Mouse (Mus musculus) adrenal gland, postnatal 36 days (tissue): Measurements from ENCODE around the gene Efna3. TPM values are rescaled to one million over a fixed set of nuclear protein-coding genes. Genes with fewer than 3 reads are reported as not detected.
A peak's percentile ranks its signal among the peaks of the same experiment; 100 is the strongest.

Source experiments
- DNase-seq, 2 experiments: peaks; one replicate each; pipeline ENCODE4 v3.0.0; 2021; ENCODE audit warnings: mixed read lengths in 1 of 2
- long read RNA-seq, 2 experiments: library from polyadenylated mRNA; stranded (forward); transcript quantifications; one replicate each; pipeline ENCODE4 v2.0.0; 2021; ENCODE audit warnings: borderline sequencing depth in 2 of 2
- total RNA-seq, 2 experiments: library from RNA; stranded (reverse); gene quantifications; 2 replicates each; pipeline ENCODE4 v1.2.3; 2021

Efna3 gene
- total RNA-seq, result under 1 TPM; 0.23 to 0.53 TPM
- long read RNA-seq, experiment 1, result 0 reads
- long read RNA-seq, experiment 2, partial matches to known transcripts, result 0 of 1 reads
- long read RNA-seq, experiment 2, other reads (novel, unspliced or antisense), result 0 of 1 reads

DNA sequence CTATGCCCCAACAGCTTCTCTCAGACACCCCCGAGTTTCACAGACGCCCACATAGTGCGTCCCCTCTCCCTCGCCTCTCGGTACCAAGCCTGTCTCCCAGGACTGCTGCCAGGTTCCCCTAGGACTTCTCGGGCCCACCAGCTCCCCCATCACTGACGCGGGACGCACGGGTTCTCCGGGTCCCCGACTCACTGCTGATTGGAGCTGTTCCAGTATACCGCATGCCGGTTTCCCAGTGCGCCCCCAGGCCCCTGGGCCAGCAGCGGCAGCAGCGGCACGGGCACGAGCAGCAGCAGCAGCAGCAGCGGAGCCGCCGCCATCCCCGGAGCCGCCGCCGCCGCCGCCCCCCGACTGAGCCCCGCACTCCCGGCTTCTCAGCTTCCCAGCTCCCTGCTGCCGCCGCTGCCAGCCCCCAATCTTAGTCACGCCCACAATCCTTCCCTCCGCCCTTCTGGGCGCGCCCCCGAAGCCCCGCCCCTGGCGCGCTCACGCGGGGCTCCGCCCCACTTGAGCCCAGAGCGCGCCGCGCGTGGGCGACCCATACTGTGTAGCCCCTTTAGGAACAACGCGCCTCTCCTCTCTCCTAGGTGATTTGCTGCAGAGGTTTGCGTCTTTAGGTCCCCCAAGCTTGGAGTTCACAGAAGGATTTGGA is at the start of gene Efna3:
Efna3 (minus strand) TSS at position 452 of the 652 bp plus-strand sequence.
- peak; percentile 85 to 86 for DNase-seq

DNA sequence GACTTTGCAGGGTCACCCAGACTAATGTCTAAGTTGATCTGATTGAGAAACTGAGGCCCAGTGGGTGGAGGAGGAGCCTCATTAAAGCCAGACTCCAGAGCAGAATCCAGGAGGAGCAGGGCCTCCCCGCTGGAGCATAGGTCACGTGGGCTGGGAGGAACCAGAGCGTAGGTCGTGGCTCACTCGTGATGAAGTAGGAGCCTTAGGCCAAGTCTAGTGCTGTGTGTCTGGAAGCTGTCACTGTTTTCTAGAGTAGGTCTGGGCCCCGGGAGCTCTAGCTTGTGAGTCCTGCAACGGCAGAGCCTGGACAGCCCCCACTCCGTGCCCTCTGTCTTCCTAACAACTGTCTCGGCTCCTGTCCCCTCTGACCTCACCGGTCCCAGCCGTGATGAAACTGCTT is 44.6 kb upstream of the Efna3 start:
- DNase-seq, result no peak

DNA sequence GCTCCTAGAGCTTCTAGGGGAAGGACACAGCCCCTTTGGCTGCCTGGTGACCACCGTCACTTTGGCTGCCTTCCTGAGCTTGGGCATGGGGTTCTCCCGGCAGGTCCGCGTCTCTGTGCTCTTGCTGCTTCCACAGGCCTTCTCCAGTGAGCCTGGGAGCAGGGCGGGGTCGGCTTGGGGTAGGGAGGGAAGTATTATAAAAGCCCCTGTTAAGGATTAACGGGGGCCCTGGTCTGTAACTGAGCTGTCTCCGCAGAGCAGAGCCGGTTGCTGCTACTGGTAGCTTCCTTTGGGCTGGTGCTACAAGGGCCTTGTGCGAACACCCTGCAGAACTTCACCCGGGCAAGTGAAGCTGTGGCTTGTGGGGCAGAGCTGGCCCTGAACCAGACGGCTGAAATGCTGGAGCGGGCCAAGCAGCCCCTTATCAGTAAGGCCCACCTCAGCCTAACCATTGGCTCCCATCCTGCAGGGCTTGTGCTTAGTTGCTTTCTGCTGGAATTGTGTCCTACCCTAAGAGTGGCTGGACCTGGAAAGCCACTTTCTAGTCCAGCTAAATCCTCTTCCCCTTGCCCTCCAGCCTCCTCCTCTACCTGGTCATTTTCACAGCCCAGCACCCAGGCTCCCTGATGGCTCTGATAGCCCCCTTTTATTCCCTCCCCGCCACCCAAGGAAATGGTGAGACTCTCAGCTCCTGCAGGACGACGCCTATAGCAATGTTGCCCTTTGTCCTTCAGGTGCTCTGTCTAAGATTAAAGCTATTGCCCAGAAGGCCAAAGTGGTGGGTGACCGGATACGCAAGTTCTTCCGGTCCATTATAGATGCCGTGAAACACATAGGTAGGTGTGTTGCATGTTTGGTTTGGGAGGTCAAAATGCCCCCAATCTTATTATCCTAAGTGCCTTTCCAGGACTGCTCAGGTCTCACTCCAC is 43.0 kb upstream of the Efna3 start:
- DNase-seq, result no peak

DNA sequence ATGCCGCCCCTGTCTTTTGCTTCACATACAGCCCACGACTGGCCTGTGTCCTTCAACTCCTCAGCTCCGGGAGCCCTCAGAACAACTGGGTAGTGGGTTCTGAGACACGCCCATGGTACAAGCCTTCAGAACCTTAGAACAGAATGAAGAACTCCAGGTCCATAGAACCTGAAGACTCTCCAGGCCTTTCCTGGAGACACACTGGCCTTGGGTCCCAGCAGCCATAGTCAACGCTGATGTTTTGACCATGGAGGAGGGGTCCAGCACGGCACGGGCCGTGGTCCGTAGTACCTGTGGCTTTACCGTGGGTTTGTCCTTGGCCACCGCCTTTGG is 42.4 kb upstream of the Efna3 start, which contains the start of gene Dcst1:
Dcst1 (minus strand) TSS at position 101 of the 333 bp plus-strand sequence.
- no peak for DNase-seq

DNA sequence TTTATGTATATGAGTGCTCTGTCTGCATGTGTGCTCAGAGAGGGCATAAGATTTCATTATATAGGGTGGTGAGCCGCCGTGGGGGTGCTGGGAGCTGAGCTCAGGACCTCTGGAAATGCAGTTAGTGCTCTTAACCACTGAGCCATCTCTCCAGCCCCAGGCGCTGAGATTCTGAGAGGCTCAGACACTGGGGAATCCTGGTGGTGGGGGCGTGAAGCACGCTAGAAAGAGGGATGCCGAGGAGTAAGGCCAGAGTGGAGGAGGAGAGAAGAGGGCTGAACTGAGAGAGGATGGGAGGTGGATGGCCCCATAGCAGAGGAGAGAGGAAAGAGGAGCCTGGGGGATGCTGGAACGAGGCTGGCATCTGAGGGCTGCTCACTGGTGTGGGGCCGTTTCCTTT is 41.9 kb upstream of the Efna3 start:
- no peak for DNase-seq

DNA sequence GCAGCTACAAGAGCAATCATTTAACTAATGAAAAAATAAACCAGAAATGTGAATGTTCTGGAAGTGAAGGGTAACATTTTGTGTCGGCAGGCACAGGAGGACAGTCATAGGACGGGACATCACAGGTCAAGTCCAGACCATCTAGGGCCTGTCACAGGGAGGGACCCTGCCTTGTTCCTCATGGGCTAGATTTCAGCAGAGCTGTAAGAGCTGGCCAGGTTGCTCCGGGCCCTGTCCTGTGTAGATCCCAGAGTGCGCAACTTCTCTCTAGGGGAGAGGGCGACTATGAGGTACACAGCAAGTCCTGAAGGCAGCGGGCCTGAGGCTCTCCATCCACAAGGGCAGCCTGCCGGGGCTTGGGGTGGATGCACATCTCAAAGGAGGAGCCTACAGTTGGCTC is 38.9 kb upstream of the Efna3 start, which contains the start of gene Dcst2:
Dcst2 (plus strand) TSS at position 301 of the 400 bp plus-strand sequence.
- no peak for DNase-seq

DNA sequence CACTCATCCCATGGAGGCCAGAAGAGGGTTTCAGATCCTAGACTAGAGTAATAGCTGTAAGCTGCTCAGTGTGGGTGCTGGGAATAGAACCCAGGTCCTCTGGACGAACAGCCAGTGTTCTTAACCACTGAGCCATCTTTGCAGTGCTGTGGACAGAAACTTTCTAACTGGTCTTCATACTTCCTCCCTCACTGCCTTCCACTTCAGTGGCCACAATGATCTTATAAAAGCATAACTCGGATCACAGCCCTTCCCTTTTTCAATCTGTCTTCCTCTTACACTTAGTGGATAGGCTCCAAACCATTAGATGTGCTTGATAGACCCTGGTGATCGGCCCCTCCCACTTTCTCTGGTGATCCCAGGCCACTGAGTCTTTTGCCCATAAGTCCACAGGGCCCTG is 37.5 kb upstream of the Efna3 start:
- no peak for DNase-seq

DNA sequence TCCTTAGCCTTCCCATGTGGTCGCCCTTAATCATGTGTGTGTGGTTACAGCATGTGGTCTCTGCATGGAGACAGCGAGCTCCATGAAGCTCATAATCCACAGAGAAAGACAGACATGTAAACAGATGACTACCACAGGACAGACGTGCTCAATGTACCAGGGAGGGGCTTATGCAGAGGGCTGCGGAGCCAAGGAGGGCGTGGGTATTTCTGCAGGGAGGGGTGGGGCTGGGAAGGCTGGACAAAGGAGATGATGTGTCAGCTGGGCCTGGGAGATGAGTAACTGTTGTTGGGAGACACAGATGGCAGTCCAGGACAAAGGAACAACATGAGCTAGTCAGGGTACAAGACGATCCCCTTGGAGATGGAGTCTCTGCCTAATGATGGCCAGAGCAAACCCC is 36.9 kb upstream of the Efna3 start:
- DNase-seq, result peak in 1 of 2 experiments; percentile 39

DNA sequence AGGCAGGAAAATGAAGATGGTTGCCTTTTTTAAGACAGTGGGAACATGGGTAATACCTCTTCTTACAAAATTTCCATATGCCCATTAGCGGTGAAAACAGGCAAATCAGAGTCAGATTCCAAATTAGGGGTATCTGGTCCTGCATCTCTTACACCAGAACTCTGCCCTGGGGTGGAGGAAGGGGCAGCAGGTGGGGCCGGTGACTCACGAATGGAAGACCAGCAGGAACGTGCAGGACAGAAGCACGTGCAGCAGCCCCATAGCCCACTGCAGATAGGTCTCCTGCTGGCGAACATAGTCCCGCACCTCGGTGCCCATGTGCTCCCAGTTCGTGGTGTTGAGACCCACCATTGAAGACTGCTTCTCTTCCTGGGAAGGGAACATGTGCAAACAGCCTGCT is 33.3 kb upstream of the Efna3 start:
- no peak for DNase-seq

DNA sequence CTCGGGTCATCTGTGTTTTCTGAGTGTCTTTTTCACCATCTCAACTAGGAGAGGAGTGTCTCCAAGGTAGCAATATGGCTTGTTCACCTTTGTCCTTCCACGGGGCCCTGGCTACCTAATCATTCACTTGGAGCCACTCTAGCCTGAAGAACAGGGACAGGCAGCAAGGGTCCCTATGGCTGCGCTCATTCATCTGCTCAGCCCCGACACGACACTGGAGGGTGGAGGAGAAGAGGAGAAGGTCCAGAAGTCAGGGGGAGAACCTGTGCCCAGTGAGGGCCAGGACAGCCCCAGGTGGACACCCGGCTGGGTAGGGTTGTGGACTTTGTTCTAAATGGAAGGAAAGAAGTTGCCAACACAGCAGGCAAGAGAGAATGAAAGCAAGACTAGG is 32.7 kb upstream of the Efna3 start:
- no peak for DNase-seq

DNA sequence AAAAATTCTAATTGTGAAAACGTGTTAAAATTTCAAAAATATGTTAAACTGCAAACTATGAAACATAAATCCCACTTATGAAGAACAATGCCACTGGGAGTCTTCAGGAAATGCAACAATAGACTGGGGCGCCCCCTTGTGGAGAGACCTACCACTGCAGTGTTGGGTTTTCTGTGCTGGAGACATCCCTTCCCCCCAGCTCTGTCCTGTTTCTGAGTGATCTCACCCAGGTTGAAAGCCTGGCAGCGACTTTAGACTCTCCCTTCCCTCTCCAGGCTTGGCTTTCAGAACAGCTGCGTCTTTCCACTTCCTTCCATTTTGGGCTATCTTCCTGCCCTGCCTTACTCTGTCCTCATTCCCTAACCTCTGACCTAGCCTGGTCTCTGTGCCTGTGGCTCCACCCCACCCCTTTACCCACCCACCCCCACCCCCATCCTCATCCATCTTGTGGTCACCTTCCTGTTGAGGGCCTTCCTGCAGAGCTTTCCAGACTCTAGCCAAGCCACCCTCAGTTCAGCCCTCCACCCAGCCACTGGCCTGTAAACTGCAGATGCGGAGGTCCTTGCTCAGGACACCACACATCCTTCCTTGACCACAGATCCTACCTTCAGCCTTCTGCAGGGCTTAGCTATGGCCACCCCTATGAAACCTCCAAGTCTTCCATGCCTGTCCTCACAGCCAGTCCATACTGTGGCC is 32.2 kb upstream of the Efna3 start:
- DNase-seq, result peak; percentile 90 to 93

DNA sequence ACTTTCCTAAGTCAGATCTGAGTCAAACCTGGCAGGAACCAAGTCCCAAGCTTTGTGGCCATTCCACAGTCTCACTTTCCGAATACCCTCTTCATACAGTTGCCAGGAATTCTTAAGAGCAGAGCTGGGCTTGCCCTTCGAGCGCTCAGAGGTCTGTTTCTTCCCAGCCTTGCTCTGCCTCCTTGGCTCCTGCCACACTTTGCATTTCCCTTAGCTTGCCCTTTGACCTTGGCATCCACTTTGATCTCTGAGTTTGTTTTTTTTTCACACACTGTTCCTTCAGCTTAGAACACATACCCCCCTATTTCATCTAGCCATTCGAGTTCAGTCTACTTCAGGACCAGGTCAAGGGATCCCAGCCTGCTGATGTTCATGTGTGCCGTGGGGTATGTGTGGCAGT is 28.5 kb upstream of the Efna3 start:
- no peak for DNase-seq

DNA sequence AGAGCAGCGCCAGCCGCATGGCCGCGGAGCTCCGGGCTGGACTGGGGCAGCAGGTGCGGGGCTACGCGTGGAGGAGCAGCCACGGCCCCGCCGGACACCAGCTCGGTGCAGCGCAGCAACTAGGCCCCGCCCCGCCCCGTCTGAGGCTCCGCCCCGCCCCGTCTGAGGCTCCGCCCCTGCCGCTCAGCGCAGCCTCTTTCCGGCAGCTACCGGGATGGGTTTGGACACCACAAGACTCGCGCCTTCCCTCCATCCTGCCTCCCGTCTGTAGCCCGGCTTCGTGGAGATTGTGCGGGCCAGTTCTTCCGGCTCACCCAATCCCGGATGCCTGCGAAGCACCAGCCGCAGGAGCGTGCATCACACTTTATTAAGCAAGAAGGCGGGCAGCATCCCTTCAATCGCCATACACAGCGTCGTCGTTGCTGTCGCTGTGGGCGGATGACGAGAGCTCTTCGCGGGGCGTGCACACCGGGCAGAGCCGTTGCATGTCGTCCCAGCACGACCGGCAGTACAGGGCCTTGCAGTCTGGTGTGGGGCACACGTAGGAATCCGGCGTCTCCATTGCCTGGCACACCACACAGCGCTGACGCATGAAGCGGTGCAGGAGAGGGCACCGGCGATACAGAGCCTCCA is 27.2 kb upstream of the Efna3 start, which contains the start of gene Adam15:
Adam15 (minus strand) TSS at position 128 of the 633 bp plus-strand sequence.
- DNase-seq, result peak; percentile 93 to 95

DNA sequence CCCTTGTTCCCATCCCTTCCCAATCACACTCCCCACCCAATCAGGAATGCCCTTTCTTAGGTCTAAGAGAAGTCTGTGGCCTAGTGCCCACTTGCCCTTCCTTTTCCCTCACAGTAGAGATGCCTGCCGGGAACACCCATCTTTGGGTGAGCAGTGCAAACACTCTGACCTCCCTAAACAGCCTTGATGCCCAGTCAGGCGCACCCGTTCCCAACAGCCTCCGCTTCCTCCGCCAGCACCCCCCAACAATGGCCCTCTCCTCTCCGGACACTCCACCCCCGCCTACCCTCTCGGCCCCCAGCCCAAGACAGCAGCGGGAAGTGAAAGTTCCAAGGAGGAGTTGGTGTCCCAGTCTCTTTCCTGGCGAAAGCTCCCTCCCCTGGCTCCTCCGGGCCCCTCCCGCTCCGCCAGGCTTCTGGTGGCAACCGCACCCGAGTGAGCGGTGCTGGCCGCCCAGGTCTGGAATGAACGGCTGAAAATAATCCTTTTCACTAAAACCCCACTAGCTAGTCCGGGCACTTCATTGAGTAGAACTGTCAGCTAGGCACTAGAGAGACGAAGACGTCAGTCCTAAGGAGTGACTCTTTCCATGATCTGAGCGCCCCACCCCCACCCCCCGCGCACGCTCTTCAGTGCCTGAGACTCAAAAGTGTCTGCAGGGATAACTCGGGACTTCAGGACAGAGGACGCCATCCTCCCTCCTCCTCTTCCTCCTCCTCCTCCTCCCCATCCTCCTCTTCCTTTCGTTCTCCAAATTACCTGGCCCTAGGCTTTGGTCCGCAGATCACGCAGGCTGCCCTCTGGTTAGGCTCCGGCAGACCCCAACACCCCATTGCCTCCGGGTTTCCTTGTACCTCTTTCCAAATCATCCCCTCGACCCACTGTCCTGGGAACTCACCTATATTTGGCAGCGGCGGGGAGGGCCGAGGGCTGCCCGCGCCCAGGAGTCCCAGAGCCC is 26.4 kb upstream of the Efna3 start:
- DNase-seq, result peak; percentile 67 to 72

DNA sequence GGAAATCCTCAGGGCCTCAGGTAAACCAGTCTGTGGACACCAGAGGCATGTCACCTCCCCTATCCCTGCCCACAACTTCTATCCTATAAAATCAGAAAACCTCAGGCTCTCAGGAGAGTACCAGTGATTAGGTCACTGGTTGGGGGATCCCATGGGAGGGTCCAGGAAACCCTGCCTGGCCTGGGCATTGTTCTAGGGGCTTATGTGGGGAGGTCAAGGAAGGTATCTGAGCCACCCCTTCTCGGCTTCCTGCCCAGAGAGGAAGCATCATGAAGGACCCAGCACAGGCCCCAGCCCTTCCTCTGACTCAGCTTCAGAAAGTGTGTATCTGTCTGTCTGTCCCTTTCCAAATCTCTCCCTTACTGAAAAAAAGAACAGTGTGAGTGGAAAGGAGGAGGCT is 25.2 kb upstream of the Efna3 start:
- peak; percentile 25 to 38 for DNase-seq

DNA sequence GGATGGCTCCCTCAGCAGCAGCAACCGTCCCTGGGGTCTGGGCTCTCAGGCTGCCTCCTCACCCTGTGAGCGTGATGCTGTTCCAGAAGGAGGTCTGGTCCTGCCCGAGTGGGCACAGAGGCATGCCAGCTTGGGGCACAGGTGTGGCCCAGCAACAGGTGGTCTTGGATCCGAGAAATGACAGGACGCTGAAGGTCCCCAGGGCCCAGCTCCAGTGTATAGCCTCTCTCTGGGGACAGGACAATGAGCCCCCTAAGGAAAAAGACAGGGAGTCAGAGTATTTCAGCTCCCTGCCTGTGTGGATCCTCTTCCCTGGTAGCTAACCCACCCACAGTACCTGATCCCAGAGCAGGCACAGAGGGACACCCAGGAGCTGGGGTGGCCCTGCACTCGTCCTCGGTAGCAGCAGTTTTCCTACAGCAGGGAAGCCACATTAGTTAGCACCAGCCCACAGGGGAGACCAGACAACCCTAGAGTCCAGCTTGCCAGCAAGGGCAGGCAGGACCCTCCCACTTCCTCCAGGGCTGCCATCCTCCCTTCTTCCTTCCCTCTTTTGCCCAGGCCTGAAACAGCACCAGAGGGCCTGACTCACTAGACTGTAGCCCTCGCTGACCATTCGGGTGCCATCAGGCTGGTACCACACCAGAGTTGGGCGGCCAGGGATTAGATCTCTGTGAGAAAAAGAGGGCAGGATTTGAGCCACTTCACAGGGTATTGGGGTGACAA is 24.2 kb upstream of the Efna3 start:
- no peak for DNase-seq

DNA sequence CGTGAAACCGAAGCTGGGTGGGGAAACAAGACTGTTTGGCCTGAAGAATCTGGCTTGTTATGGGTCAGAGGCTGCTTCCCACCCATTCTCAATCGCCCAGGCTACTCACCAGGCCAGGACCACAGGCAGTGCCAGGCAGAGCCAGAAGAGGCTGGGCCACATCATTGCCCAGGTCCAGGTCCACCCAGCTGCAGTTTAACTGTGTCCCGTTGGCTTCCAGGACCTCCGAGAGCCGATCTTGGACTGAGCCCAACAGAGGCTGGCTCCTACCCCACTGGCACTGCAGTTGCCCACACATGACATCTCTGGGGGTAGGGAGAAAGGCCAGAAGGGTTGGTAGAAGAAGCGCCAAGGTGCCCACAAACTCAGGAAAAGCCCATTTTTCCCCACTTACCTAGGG is 20.5 kb upstream of the Efna3 start:
- no peak for DNase-seq

DNA sequence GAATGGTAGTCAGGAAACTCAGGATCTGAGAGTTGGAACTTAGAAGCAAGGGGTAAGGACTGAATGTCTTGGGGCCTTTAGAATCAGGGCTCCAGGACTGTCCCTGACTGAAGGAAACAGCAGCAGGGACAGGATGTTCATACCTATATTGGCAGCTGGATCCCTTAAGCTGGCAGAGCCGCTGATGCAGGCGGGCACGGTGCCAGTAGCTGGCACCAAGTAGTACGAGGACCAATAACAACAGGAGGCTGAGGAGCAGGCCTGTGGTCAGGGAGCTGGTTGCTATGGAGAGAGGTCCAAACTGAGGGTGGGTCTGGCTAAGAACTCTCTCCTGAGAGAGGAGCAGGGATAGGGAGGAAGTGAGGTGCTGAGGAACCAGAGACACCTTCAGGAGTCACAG is 19.0 kb upstream of the Efna3 start:
- DNase-seq, result peak in 1 of 2 experiments; percentile 30

DNA sequence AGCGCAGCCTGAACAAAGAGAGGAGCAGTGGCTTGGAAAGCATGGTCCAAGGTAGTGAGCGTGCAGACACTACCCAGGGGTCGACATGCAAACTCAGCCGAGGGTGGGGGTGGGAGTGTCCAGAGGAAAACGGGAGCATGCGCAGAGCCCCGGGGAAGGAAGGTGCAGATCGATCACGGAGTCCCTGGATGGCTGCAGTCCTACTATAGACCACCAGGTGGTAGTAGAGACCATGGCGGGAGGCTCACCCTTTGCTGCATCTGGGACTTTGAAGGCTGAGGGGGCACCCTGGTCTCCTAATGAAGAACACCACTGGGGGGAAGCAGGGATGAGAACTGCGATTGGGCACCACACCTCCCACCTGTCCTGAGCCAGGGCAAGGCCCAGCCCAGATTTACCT is 17.7 kb upstream of the Efna3 start:
- DNase-seq, result peak; percentile 77 to 83

DNA sequence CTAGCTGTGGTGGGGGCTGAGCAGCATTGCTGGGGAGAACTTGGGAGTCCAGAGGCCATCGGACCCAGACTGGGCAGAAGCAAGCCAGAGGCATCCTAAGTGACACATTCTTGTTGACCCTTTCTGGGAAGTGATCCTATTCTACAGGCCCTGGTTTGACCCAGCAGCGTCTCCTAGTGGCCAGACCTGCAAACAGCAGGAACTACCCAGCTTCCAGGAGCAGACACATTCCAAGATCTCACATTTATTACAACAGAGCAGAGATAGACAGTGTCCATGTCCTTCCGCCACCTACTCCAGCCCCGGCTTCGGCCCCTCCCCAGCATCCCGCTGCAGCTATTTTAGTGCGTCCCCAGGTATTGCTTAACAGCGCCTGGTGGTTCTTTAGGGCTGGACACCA is 16.7 kb upstream of the Efna3 start:
- peak; percentile 68 to 77 for DNase-seq
